Comparison of ENCODE assay signal across 8 mouse cellular contexts in genomic region chr5:136170512-136171362, GRCm38 (mm10). TPM values are rescaled to one million over a fixed set of nuclear protein-coding genes. Genes with fewer than 3 reads are reported as not detected.
DNase-seq lines count a peak whose midpoint lies in the region; ATAC-seq lines count a peak whose summit lies in the region.

Gene Orai2, minus strand, starts transcription at chr5:136170713.

- H3K4me2 ChIP-seq in hindbrain, embryonic 14.5 days (replicated peaks) = peak within 1 kb of the TSS; percentile 61

- ATAC-seq in hindbrain, embryonic 14.5 days (ENCODE audit: low FRiP score) = peak; percentile 87

- H3K9ac ChIP-seq in hindbrain, embryonic 14.5 days = peak within 1 kb of the TSS; percentile 85

- no peaks in the 10 kb centered on the region for H3K9me3 ChIP-seq in hindbrain, embryonic 14.5 days (ENCODE audit: control insufficient read depth, low read length)

- peaks cover 17% of the 10 kb centered on the region for H3K4me1 ChIP-seq in hindbrain, embryonic 14.5 days (replicated peaks; ENCODE audit: control insufficient read depth, insufficient read depth, low read length)

- peak within 1 kb of the TSS; percentile 68 for H3K4me3 ChIP-seq in hindbrain, embryonic 14.5 days (replicated peaks; ENCODE audit: low read length)

- WGBS in hindbrain, embryonic 14.5 days = 4% methylated on average over 45 of the region's 49 CpGs

- H3K36me3 ChIP-seq in hindbrain, embryonic 14.5 days (replicated peaks; ENCODE audit: control insufficient read depth, insufficient read depth) = peaks cover 5% of the 10 kb centered on the region; the same call in 1 of the 2 replicates

- peak; percentile 49 for DNase-seq in R1 (ENCODE audit: low read depth, low spot score)
- DNase-seq in cerebellum, postnatal 36 days = peak; percentile 83 to 88
- DNase-seq in frontal cortex, postnatal 36 days (ENCODE audit: low spot score in 2 of 2) = peak; percentile 85 to 88
- peak; percentile 84 for DNase-seq in hindbrain, embryonic 14.5 days (ENCODE audit: low spot score)
- peak; percentile 72 to 76 for DNase-seq in layer of hippocampus, postnatal 25 days (ENCODE audit: extremely low spot score in 1 of 2, low spot score in 1 of 2)
- DNase-seq in lung, postnatal 14 days = peak; percentile 82
- peak; percentile 61 for DNase-seq in retina, adult 2 months (ENCODE audit: low read depth, low spot score)
- peak; percentile 93 for DNase-seq in thymus, postnatal 25 days

- H3K27ac ChIP-seq in hindbrain, embryonic 14.5 days = peak within 1 kb of the TSS; percentile 81

- no peaks in the 10 kb centered on the region for H3K27me3 ChIP-seq in hindbrain, embryonic 14.5 days (ENCODE audit: control insufficient read depth, insufficient read depth, low read length)

RNA-seq across cellular contexts. Expression of gene Orai2, which starts in this region (rescaled TPM):
- 34.6 and 37.5 TPM in 2 replicates for polyA plus RNA-seq in hindbrain, embryonic 14.5 days (2014; fragmentation: Nextera tagmentation; extraction: Ambion mirVana)
- total RNA-seq in layer of hippocampus, postnatal 25 days (2021) = 100 to 1,000 TPM; 136 to 151 TPM

Comparison
In these comparisons a context has a peak if more than half of its experiments do, and no peak if none do; other contexts are left out.
1. Peak in every context shown above with its lines: DNase-seq, ATAC-seq, H3K4me3 ChIP-seq and H3K27ac ChIP-seq.